Mouse (Mus musculus): ENCODE measurements around the gene Mrpl30. TPM values are rescaled to one million over a fixed set of nuclear protein-coding genes. Genes with fewer than 3 reads are reported as not detected.

Gene Mrpl30
- polyA plus RNA-seq, 1 experiment from 2014 or later: 251 TPM

- ATAC-seq: no peak
- no peak overlapping the region for H3K4me3 ChIP-seq (replicated peaks; ENCODE audit: low read length)
- 79% methylated on average over 8 of the region's 8 CpGs for WGBS
- H3K4me1 ChIP-seq (replicated peaks; ENCODE audit: control insufficient read depth, insufficient read depth, low read length): no peaks in the 10 kb centered on the region
- no peaks in the 10 kb centered on the region for H3K36me3 ChIP-seq (ENCODE audit: control insufficient read depth, insufficient read depth)
- no peaks in the 10 kb centered on the region for H3K9me3 ChIP-seq (ENCODE audit: control insufficient read depth, low read length)
- H3K9ac ChIP-seq (replicated peaks; ENCODE audit: low read depth, low read length): no peak overlapping the region
- H3K27me3 ChIP-seq (replicated peaks; ENCODE audit: control insufficient read depth, insufficient read depth, low read length): no peaks in the 10 kb centered on the region
- H3K4me2 ChIP-seq (ENCODE audit: low read length): no peak overlapping the region
- no peak overlapping the region for H3K27ac ChIP-seq (ENCODE audit: low read length)
Observed at GRCm38 (mm10) chr1:37925971-37926370, 35.7 kb downstream of the Mrpl30 start.

- WGBS: 7% methylated on average over 3 of the region's 3 CpGs
Observed at GRCm38 (mm10) chr1:37931806-37932205, 41.5 kb downstream of the Mrpl30 start.

More at GRCm38 (mm10) chr1:37931806-37932205, 41.5 kb downstream of the Mrpl30 start:
- no peak overlapping the region for H3K4me2 ChIP-seq (ENCODE audit: low read length)
- no peaks in the 10 kb centered on the region for H3K36me3 ChIP-seq (ENCODE audit: control insufficient read depth, insufficient read depth)
- no peak overlapping the region for H3K27ac ChIP-seq (ENCODE audit: low read length)
- H3K9ac ChIP-seq (replicated peaks; ENCODE audit: low read depth, low read length): no peak overlapping the region
- no peaks in the 10 kb centered on the region for H3K9me3 ChIP-seq (ENCODE audit: control insufficient read depth, low read length)
- H3K4me3 ChIP-seq (replicated peaks; ENCODE audit: low read length): no peak overlapping the region
- H3K4me1 ChIP-seq (replicated peaks; ENCODE audit: control insufficient read depth, insufficient read depth, low read length): no peaks in the 10 kb centered on the region
- no peaks in the 10 kb centered on the region for H3K27me3 ChIP-seq (replicated peaks; ENCODE audit: control insufficient read depth, insufficient read depth, low read length)
- no peak for ATAC-seq

Other genes with a start within 250 kb of the Mrpl30 start
- 2.6 and 3.5 TPM in 2 replicates for gene 2010300C02Rik, start 170.4 kb upstream of the Mrpl30 start, polyA plus RNA-seq (2015; fragmentation: Nextera tagmentation; extraction: Ambion mirVana)
- gene Tsga10, start 24.0 kb upstream of the Mrpl30 start, polyA plus RNA-seq (2015; fragmentation: Nextera tagmentation; extraction: Ambion mirVana): 24.9 and 26.0 TPM in 2 replicates
- 9.2 and 9.5 TPM in 2 replicates for gene Lipt1, start 18.7 kb upstream of the Mrpl30 start, polyA plus RNA-seq (2015; fragmentation: Nextera tagmentation; extraction: Ambion mirVana)
- 18.5 and 19.0 TPM in 2 replicates for gene Mitd1, start 66 bp upstream of the Mrpl30 start, polyA plus RNA-seq (2015; fragmentation: Nextera tagmentation; extraction: Ambion mirVana)
- gene Lyg2, start 26.0 kb downstream of the Mrpl30 start, polyA plus RNA-seq (2015; fragmentation: Nextera tagmentation; extraction: Ambion mirVana): not detected in 2 replicates
- not detected in 2 replicates for gene Lyg1, start 67.3 kb downstream of the Mrpl30 start, polyA plus RNA-seq (2015; fragmentation: Nextera tagmentation; extraction: Ambion mirVana)
- 137 and 152 TPM in 2 replicates for gene Txndc9, start 107.4 kb downstream of the Mrpl30 start, polyA plus RNA-seq (2015; fragmentation: Nextera tagmentation; extraction: Ambion mirVana)
- gene Eif5b, start 107.5 kb downstream of the Mrpl30 start, polyA plus RNA-seq (2015; fragmentation: Nextera tagmentation; extraction: Ambion mirVana): 22.3 and 23.0 TPM in 2 replicates
- 38.8 and 40.1 TPM in 2 replicates for gene Rev1, start 239.3 kb downstream of the Mrpl30 start, polyA plus RNA-seq (2015; fragmentation: Nextera tagmentation; extraction: Ambion mirVana)

Measured in forebrain, embryonic 16.5 days (tissue).